Mouse (Mus musculus): ENCODE results near the gene Gm45213. TPM values are rescaled to one million over a fixed set of nuclear protein-coding genes. Genes with fewer than 3 reads are reported as not detected.

The Gm45213 gene
- total RNA-seq, 2 experiments from 2014 or later = not detected

DNA sequence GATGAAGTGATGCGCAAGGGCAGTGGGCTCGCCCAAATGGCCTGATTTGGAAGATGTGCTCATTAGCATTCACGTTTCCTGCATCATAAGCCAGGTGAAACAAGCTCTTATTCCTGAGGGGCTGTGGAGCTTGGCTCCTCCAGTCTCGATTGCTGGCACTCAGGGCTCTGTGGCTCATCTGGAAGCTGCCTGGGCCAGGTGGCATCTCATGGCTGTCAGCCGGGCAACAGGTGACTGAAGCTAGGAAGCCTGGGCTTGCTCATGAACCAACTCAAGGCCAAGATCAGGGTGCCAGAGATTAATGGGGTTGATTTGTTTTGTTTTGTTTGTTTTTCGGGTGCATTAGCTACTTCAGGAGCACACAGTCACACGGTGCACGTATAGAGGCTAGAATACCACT, 49.3 kb downstream of the Gm45213 start:
- intact Hi-C loops (cut with DNase I; ENCODE audit: low total_unique reads) = no loop called here
- no peak for DNase-seq

- intact Hi-C loops (cut with DNase I; ENCODE audit: low total_unique reads) = no loop called here
- no peak for DNase-seq
Measured at GRCm38 (mm10) chr7:66094141-66094540, 50.7 kb downstream of the Gm45213 start.

DNA sequence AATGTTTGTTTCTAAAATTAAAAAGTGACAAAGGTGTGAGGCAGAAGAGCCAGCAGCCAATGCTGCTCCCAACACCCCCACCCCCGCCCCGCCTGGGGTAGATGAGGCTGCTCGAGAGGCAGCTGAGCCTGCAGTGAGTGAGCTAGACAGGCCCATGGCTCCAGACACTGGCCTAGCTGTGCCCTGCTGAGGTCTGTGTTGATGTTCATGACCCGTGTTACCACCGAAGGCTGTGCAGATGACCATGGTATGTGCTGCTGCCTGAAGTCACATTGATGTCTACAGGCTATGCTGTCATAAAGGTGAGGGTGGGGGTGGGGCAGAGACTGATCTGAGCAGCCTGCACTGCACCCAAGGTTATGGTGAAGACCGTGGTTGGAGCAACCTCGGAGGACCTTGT, 55.4 kb downstream of the Gm45213 start:
- DNase-seq = no peak
- intact Hi-C loops (cut with DNase I; ENCODE audit: low total_unique reads) = no loop called here

GRCm38 (mm10) chr7:66101866-66102265, 58.5 kb downstream of the Gm45213 start:
- DNase-seq = no peak
- intact Hi-C loops (cut with DNase I; ENCODE audit: low total_unique reads) = loop anchor here (2.0 to 5.0 kb wide), 2 partner anchors 197 to 295 kb away; no protein-coding TSS in a partner anchor

GRCm38 (mm10) chr7:66104531-66104930, 61.1 kb downstream of the Gm45213 start:
- intact Hi-C loops (cut with DNase I; ENCODE audit: low total_unique reads) = loop anchor here (5.0 kb wide), 1 partner anchor 293 kb away; no protein-coding TSS in a partner anchor
- DNase-seq = no peak

DNA sequence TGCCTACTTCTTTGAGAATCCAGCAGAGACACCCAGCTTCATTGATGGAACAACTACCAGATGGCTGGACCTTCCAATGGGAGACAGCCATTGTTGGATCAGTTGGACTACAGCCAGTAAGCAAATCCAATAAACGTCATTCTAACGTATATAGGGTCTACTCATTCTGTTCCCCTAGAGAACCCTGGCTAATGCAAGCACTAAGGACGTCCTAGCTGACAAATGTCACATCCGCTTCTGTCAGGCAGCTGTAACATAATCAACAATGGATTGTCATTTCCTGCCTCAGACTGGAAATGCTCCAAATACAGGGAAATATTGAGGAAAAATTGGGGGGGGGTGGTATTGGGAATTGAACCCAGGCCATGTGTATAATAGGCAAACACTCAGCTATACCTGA, 62.4 kb downstream of the Gm45213 start:
- intact Hi-C loops (cut with DNase I; ENCODE audit: low total_unique reads) = loop anchor here (5.0 kb wide), 2 partner anchors 77 to 147 kb away; no protein-coding TSS in a partner anchor
- no peak for DNase-seq

- intact Hi-C loops (cut with DNase I; ENCODE audit: low total_unique reads) = loop anchor here (5.0 kb wide), 2 partner anchors 76 to 146 kb away; no protein-coding TSS in a partner anchor
- DNase-seq = no peak
Measured at GRCm38 (mm10) chr7:66106581-66107056, 63.2 kb downstream of the Gm45213 start.

DNA sequence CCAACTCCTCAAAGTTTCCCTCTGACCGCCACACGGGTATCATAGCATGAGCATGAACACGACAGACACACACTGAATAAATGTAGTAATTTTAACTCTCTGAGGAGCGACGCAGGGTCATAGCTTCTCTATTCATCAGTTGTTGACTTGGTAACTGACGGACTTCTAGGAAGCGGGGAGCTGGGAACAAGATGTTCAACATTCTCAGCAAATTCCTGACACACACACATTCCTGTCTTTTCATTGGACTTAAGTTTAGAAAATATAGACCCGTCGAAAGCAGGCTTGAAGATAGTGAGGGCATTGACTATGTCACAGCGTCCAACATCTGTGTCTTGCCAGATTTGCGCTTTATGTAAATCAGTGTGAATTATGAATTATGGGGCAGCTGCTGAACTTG, 63.8 kb downstream of the Gm45213 start:
- intact Hi-C loops (cut with DNase I; ENCODE audit: low total_unique reads) = loop anchor here (5.0 kb wide), 2 partner anchors 75 to 145 kb away; no protein-coding TSS in a partner anchor
- no peak for DNase-seq

- intact Hi-C loops (cut with DNase I; ENCODE audit: low total_unique reads) = loop anchor here (5.0 kb wide), 2 partner anchors 74 to 144 kb away; no protein-coding TSS in a partner anchor
- DNase-seq = peak; percentile 22
Measured at GRCm38 (mm10) chr7:66107930-66108329, 64.5 kb downstream of the Gm45213 start.

DNA sequence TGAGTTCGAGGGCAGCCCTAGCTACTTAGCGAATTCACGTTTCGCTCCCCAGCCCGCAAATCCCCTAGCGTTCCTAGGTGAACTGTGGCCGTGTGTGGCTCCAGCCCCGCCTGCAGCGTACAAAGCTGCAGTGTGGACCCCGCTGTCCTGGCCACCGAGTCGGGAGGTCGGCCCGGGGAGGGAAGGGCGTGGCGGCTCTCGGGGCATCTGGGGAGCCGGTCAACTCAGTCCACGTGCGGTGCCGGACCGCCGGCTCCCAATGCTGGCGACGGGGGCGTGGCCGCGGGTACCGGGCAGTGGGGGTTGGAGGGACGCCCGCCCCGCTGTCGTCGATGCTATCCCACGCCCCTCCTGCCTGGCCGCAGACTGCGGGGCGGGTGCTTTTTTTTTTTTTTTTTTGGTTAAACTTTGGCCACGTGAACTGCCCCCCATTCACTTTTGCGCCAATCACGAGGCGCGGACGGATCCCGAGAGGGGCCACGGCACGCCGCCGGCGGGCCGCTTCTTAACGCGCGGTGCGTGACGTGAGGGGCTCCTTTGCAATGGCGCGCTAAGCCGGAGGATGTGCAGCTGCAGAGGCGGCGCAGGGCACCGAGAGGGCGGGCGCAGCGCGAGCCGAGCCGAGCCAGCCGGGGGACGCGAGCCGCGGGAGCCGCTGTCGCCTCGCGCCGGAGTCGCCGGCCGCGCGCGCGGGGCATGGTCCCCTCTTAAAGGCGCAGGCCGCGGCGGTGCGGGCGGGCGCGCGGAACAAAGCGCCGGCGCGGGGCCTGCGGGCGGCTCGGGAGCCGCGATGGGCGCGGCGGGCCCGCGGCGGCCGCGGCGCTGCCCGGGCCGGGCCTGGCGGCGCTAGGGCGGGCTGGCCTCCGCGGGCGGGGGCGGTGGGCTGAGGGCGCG, 65.8 kb downstream of the Gm45213 start, which contains the start of gene Chsy1:
Gene Chsy1 (plus strand): TSS at position 555 of the 894 bp plus-strand sequence.
- intact Hi-C loops (cut with DNase I; ENCODE audit: low total_unique reads) = loop anchor here (5.0 kb wide), 2 partner anchors 73 to 143 kb away; no protein-coding TSS in a partner anchor
- DNase-seq = peak; percentile 88

GRCm38 (mm10) chr7:66109855-66110635, 66.6 kb downstream of the Gm45213 start:
- intact Hi-C loops (cut with DNase I; ENCODE audit: low total_unique reads) = loop anchor here (5.0 kb wide), 2 partner anchors 72 to 142 kb away; no protein-coding TSS in a partner anchor

DNA sequence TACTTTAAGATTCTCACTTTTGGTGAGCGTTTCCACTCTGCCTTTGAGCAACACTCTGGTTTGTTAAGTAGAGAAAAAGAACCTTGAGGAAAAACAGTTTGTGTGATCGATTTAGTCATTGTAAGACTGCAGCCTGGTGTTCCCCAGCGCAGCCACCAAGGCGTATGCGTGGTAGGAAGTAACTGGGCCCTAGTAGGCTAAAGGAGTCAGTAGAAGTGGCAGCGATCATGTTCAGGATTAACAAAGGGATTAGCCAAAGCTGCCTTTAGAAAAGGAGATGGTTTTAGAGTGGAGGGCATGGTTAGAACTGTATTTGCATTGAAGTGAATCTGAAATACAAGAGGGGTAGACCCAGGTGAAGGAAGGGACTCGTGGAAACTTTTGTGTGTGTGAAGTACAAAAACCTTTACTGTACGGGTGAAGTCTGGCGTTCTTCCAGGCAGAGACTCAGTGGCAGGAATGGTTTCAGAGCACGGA, 67.3 kb downstream of the Gm45213 start:
- DNase-seq = no peak
- intact Hi-C loops (cut with DNase I; ENCODE audit: low total_unique reads) = no loop called here

More at GRCm38 (mm10) chr7:66109855-66110635, 66.6 kb downstream of the Gm45213 start:
- DNase-seq = peak; percentile 42

DNA sequence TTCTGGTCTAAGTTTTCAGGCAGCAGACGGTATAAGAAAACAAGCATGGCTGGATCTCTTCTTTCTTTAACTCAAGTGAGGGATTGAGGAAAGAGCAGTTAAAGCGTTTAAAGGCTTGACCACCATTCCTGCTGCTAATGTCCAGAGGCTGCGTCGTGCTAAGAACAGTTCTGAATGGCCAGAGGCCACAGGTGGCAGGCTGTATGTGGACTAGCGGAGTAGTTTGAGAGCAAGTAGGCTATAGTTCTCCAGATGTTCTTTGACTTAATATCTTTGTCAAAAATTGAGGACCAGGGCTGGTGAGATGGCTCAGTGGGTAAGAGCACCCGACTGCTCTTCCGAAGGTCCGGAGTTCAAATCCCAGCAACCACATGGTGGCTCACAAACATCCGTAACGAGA, 67.8 kb downstream of the Gm45213 start:
- intact Hi-C loops (cut with DNase I; ENCODE audit: low total_unique reads) = no loop called here
- DNase-seq = no peak

Other genes starting within 250 kb of the Gm45213 start
- 10 to 100 TPM; 31.6 to 39.6 TPM for gene Pcsk6, start 181.9 kb upstream of the Gm45213 start, total RNA-seq (2021)
- gene Snrpa1, start 15.4 kb downstream of the Gm45213 start, total RNA-seq (2021) = 10 to 100 TPM; 17.3 to 17.9 TPM
- 10 to 100 TPM; 23.9 to 24.3 TPM for gene Selenos, start 36.0 kb downstream of the Gm45213 start, total RNA-seq (2021)
- gene Chsy1, start 65.9 kb downstream of the Gm45213 start, total RNA-seq (2021) = 1 to 10 TPM; 6.9 to 7.6 TPM

Data from gastrocnemius, postnatal 14 days (tissue).